Mouse (Mus musculus) cerebellum, adult 8-10 months (tissue): ENCODE measurements around the gene Barhl1.

Source experiments
- DNase-seq: peaks from one replicate; pipeline ENCODE4 v3.0.0; 2022

Gene Barhl1

DNA sequence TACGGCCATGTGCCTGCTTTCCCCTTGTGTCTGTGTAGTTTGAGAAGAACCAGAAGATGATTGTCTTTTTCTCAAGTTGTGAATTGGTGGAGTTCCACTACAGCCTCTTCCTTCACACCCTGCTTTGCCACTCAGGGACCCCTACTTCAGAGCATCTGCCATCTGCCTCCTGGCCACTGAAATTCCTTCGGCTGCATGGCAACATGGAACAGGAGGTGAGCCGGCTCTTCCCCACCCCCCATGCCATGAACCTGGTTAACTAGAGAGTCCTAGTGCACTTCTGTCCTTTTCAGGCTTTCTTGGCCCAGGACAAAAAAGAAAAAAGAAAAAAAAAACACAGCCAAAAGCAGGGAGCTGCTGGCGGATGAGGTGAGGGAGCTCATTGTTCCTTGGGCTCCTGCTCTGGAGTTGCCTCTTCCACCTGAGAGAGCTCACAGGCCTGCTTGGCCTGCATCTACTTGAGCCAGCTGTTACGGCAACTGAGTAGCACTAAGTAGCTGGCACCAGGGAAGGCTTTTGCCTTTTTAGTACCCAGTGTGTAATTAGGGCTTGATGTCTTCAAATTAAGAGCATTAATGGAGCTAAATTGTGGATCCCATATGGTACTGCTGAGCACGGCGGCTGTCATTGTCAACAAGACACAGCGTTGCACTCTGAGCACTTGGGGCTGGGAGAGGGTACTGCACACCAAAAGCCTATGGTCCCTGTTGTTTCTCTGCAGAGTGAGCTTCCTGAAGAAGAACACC, 55.6 kb downstream of the Barhl1 start:
- DNase-seq: no peak

DNA sequence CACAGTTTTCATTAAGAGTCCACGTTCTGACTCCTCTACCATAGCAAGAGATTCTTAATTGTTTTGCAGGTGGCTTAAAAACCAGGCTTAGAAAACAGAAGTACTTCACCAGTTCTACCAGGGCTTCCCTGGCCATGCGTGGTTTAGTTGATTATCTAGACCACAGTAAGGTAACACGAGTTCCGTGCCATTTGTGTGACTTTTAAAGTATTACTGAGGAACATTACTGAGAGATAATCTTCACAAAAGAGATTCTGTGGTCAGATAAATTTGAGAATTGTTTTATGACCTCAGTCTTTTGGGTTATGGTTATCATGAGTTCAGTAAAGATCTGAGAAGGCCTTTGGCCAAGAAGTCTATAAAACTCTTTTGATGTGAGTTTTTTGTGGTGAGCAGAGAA, 57.2 kb downstream of the Barhl1 start:
- no peak for DNase-seq
